Mouse (Mus musculus) urinary bladder, postnatal 14 days (tissue): ENCODE data around the gene Vmn1r25.
"Not testable (repeated sequence)": the region's sequence is repeated elsewhere in the genome, so short reads cannot be mapped to it uniquely, and the experiment has no call there.

Source experiments
- DNase-seq: peaks from one replicate; pipeline ENCODE4 v3.0.0; 2021; ENCODE audit warnings: low spot score

Vmn1r25 gene

DNA sequence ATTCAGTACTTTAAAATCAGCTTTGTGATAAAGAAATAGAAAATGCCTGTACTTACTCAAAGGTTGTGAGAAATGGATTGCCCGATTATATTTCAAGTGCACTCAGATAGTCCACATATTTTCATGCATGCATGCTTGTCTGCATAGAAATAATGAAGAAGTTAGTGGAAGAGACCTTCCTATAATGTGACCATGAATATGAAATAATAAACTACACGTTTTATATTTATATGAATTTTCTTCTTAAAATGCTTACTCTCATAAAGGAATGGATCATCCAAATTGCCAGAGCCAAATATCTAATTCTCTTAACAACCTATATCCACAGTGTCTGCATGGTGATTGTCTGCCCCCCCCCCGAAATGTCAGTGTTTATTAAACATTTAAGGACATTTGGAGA, at the start of gene Vmn1r25:
TSS of gene Vmn1r25 (minus strand) at position 101 of the 400 bp plus-strand sequence.
- DNase-seq, result no peak

DNA sequence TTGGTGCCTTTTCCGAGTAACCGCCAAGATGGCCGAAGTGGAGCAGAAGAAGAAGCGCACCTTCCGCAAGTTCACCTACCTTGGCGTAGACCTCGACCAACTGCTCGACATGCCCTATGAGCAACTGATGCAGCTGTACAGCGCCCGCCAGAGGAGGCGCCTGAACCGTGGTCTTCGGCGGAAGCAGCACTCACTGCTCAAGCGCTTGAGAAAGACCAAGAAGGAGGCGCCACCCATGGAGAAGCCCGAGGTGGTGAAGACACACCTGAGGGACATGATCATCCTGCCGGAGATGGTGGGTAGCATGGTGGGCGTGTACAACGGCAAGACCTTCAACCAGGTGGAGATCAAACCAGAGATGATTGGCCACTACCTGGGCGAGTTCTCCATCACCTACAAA, 36.9 kb upstream of the Vmn1r25 start:
- not testable (repeated sequence) for DNase-seq

DNA sequence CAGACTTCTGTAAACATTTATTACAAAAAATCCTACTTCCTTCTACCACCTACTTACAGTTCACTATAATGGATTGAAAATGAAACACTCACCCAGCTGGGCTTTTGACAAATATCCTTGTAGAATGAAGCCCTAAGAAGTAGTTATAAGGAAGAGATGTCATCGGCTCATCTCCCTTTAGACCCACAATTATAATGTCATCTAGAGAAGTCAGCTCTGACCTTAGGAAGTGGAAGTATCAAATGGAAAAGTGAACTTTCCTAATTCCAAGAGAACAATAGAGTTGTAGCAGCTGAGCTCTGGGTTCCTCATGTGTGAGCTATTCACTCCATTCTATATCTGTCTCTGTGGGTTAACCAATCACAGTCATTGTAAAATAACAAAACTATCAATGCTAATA, 34.4 kb upstream of the Vmn1r25 start, which contains the start of gene Vmn1r26:
TSS of gene Vmn1r26 (minus strand) at position 101 of the 400 bp plus-strand sequence.
- no peak for DNase-seq

DNA sequence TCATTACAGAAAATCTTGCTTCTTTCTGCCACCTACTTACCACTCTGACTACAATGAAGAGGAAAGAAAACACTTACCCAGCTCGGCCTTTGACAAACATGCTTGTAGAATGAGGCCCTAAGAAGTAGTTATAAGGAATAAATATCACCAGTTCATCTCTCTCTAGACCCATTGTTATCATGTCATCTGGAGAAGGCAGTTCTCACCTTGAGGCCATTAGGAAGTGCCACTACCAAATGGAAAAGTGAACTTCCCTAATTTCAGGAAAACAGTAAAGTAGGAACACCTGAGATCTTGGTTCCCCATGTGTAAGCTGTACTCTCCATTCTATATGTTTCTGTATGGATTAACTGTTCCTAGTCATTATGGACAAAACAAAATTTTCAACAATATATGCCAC, 19.2 kb downstream of the Vmn1r25 start, which contains the start of gene Vmn1r24:
TSS of gene Vmn1r24 (minus strand) at position 101 of the 400 bp plus-strand sequence.
- DNase-seq, result not testable (repeated sequence)
